Mouse (Mus musculus) CD4-positive helper T cell, adult 2 months (primary cell): Measurements from ENCODE around the gene Vps8.

ENCODE experiments used
- DNase-seq: peaks from one replicate; pipeline ENCODE4 v3.0.0-alpha.2; 2012; ENCODE audit warnings: low read depth, missing footprints, low spot score

Vps8 gene

GRCm38 (mm10) chr16:21404631-21405030 lies 18.3 kb upstream of the Vps8 start:
- DNase-seq = no peak

GRCm38 (mm10) chr16:21405224-21405969 lies 17.5 kb upstream of the Vps8 start:
- DNase-seq = no peak

DNA sequence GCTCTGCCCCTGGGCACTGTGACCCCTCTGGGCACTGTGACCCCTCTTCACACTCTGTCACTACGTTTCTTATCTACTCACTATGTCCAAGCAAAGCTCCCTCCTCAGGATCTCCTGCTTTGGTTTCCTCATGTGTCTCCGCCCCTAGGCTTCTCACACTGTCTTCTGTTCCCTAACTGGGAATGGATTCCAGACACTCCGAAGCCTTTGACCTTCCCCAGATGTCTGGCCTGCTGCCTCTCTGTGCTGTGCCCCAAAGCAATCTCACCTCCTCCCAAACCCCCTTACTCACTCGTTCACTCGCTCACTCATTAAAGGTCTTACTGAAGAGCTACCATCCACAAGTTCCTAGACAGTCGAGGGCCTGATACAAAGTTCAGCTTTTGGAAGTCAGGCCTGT lies 16.8 kb upstream of the Vps8 start:
- DNase-seq = no peak

GRCm38 (mm10) chr16:21411779-21412178 lies 11.1 kb upstream of the Vps8 start:
- no peak for DNase-seq

DNA sequence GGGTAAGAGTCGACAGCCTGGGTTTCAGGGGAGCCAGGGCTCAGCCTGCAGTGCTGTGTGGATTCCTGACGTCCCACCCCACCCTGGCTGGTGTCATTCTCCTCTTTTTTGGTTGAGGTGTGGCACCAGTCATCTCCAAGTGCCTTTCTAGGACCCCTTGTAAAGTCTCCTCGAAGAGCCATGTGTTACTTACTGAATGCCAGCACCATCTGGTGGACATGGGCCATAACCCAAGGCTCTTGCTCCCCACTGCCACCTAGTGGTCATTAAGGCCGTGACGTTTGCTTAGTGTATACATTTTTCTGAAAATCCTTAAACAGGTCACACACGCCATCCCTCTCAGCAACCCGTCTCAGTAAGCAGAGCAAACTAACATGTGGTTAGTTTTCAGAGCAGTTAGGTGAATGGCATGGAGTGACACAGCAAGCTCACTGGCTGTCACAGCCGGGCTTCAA lies 10.3 kb upstream of the Vps8 start:
- DNase-seq = peak; percentile 79

DNA sequence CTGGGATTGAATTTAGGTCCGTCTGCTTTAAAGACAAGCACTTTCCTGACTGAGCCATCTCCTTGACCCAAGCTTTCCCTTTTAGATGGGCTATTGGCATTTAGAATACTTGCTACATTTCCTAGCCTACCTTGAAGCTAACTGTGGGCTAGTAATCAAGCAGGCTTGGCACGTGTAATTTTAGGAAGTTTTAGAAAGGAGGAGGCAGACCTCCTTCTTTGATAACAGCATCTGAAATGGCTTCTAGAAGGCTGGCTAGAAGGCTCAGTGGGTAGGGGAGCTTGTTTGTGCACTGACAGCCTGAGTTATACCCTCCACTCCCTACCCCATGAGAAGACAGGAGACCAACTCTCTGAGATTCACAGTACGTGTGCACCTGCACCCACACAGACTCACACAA lies 9.1 kb upstream of the Vps8 start:
- no peak for DNase-seq

DNA sequence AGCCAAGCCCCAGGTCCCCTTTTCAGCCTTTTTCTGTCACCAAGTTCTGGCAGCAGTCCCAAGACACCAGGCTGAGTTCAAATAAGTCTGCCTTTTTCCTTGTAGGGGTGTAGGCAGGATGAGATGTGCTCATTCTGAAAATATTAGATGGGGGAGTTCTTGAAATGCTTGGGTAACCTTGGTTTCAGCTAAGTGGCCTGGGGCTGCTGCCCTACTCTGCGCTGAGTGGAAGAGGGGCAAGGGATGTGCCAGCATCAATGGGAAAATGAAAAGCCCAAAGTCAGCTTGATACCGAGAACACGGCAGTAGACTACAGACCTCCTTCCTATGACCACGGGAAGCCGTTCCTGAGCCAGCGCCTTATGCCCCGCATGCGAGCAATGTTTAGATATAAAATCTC lies 7.8 kb upstream of the Vps8 start:
- no peak for DNase-seq

- DNase-seq = no peak
These were observed 4.9 kb upstream of the Vps8 start for GRCm38 (mm10) chr16:21418012-21418411.

DNA sequence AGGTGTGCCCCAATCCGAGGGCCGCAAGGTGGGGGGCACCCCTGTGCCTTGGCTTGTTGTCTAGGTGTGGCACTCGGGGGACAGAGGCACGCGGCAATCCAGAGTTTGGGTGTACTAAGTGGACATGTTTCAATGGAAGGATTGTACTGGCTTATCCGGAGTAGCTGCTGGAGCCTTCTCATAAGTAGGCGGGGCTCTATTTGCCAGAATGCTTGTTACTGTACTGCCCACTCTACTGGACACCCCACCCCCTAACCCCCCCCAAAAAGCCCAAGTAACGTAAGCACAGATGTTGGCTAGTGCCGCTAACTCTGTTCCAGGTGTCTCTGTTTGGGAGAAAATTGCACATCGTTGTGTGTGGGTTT lies 610 bp downstream of the Vps8 start:
- DNase-seq = no peak

DNA sequence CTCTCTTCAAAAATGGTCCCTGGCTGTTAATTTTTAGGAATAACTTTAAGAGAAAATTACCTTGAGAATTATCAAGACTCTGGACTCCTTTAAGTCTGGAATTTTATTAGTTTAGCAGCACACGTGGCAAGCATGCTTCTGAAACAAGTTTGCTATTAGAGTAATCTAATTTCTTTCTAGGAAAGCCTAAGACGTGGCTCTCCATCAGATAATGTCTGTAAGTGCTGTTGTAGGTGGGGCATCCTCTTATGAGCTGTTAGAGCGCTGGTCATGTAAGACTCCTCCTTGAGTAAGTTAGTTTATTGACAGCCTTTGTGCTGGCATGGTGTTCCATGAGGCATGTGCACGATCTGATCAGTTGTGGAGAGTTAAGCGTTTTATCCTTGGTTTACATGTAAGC lies 5.2 kb downstream of the Vps8 start:
- DNase-seq = no peak

DNA sequence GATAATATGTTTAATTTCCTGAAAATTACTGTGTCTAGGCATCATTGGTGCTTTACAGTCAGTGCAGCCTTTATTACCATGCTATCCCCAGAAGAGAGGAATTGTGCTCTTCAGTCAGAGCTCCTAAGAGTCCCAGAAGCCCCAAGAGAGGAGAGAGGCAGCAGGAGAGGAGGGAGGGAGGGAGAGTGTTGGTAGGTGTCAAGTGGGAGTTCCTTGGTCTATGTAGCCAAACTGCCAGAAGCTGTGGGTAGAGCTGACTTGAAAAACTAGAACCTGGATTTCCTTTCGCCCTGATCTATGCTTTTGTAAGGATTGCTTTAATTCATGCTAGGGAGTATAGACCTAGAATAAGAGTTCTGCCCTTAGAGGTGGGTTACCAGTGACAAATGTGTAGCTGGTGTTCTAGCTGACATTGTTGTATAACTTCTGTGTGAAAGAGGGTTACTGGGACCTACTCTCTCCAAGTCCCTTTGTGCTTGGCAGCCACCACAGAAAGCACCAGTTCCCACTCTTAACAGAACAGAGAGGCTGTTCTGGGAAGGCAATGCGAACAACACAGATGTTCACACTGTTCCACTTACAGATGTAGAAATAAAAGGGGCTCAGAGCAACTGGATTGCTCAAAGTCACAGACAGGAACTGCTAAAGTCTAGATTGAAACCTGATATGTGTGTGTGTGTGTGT lies 7.6 kb downstream of the Vps8 start:
- no peak for DNase-seq

GRCm38 (mm10) chr16:21431614-21432013 lies 8.7 kb downstream of the Vps8 start:
- DNase-seq = peak; percentile 15

- DNase-seq = no peak
These were observed 10.6 kb downstream of the Vps8 start for GRCm38 (mm10) chr16:21433543-21433942.

DNA sequence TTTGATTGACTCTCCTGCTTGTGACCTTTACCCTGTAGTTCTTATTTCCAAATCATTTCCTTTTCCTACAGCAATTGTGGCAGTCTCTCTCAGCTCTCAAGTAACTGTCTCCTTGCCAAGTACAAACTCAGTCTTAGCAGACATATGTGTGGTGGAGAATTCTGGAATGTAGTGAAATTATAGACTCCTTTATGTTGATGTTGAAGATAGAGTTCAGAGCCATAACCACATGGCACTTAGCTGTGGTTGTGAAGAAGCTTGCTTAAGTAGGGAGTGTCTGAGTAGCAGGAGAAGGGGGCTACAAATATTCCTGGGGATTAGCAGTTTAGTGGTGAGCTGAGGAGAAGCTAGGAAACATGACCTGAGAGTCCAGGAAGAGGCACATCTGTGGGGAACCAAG lies 18.1 kb downstream of the Vps8 start:
- DNase-seq = no peak

DNA sequence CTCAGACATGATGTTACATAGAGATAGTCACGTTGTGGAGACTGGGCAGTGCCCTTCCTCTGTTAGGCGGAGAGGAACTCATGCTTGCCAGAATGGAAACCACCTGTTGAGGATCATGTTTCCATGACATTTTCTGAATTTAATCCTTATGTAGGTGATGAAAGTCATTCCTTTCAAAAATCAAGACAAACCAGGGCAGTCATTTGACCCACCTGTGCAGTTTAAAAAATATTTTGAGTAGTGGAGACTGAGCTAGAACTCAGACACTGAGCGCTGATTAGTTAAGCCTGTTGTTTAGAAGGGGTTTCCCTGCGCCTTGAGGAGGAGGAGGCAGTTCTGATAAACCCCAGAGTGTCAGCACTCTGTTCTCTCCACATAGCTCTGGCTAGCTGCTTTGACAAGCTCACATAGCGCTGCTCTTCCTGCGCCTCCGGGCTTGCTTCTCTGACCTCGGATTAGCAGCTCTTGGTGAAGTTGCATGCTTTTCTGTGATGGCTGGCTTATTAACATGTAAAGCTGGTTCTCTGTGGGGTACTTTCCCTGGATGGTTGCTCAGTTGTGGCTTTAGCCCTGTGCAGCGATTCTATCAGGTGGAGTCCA lies 22.2 kb downstream of the Vps8 start:
- no peak for DNase-seq

- DNase-seq = no peak
These were observed 24.5 kb downstream of the Vps8 start for GRCm38 (mm10) chr16:21447447-21447846.

GRCm38 (mm10) chr16:21448464-21448863 lies 25.5 kb downstream of the Vps8 start:
- no peak for DNase-seq

DNA sequence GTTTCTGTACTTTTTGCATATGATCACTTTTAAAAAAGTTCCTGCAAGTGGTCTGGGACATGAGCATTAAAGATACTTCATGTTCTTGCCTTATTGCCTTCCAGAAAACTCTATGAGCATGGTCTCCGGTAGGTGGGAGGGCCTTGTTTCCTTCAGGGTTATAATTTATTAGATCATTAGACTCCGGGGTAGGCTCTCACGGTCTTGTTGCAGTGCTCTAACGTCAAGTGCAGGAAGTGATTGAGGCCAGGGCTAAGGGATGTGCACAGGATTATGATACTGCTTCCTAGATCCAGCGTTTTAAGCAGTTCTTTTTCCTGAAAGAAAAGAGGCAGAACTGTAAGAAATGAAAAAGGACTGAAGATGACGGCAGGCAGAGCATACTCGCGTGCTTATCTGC lies 27.0 kb downstream of the Vps8 start:
- DNase-seq = no peak

- no peak for DNase-seq
These were observed 29.7 kb downstream of the Vps8 start for GRCm38 (mm10) chr16:21452569-21452968.

DNA sequence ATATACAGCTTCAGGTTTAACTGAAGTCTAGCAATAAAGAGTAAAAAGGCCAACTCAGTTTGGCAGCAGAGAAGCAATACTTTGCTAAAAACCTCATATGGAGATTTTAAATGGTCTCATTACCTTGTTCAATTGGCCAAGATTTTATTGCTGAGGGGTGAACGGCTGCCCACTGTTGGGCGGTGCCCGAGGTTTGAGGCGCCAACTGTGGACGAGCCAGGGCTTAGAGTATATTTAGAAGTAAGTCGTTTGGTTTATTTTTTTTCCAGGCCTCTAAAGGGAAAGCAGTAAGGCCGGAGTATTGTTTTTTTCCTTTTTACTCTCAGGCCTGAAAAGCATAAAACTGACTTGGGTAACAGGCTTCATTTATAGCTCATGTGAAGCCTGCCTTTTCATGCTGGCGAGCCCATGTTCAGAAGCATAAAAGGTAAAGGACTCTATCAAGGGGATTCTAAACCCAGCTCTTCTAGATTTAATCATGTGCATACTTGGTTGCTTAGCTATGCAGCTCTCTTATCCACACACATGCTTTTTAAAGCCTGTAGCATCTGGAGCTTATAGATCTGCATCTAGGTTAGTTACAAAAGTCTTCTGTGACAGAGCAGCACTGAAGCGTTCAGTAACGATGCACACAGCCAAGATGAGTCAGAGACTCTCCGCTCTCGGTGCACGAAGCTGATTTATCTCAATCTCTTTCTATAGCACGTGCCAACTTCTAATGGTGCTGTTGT lies 34.9 kb downstream of the Vps8 start:
- DNase-seq = no peak

DNA sequence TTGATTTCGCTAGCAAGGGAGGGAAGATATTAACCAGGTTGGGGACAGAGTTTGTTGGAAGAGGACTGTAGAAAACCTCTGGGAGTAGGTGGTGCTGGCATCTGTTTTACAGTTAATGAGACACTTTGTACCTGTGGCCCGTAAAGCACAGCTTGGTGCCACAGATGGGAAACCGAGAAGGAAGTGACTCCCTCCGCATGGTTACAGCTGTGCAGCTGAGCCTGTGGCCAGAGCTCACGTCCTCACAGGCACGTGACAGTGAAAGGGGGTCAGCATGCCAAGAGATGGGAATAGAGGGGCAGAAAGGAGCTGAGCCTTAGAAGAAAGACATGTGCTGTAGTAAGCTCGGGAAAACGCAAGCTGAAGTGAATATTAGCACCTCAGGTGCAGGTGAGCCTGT lies 43.0 kb downstream of the Vps8 start:
- DNase-seq = no peak

GRCm38 (mm10) chr16:21470416-21470815 lies 47.5 kb downstream of the Vps8 start:
- peak; percentile 9 for DNase-seq
